Mouse (Mus musculus) liver, postnatal 0 days (tissue): ENCODE measurements around the gene Pimreg. TPM values are rescaled to one million over a fixed set of nuclear protein-coding genes. Genes with fewer than 3 reads are reported as not detected.

Experiments
- ATAC-seq: fragments of 200-750 bp; cut with Nextera tagmentation; 2 replicates; pipeline ENCODE4 v1.8.0; 2017; ENCODE audit warnings: mild to moderate bottlenecking, moderate library complexity
- DNase-seq: peaks from one replicate; pipeline ENCODE4 v3.0.0-alpha.2; 2016
- H3K27ac ChIP-seq: fragments of 300-500 bp; sonication (generic); 2 replicates; pipeline ENCODE4 v1.5.1; 2014; ENCODE audit warnings: antibody characterized with exemption, moderate library complexity, mild to moderate bottlenecking, low read depth
- H3K27me3 ChIP-seq: fragments of 300-500 bp; sonication (generic); 2 replicates; pipeline ENCODE4 v1.6.1; 2014; ENCODE audit warnings: low read length, control low read depth, mixed read lengths; ENCODE audit not compliant: insufficient read depth
- H3K36me3 ChIP-seq: fragments of 300-500 bp; sonication (generic); replicated peaks from 2 replicates; pipeline ENCODE4 v1.6.1; 2014; ENCODE audit warnings: mild to moderate bottlenecking, control low read depth, low read length, moderate library complexity, mixed read lengths; ENCODE audit not compliant: insufficient read depth
- H3K4me1 ChIP-seq: fragments of 300-500 bp; sonication (generic); 2 replicates; pipeline ENCODE4 v1.6.1; 2014; ENCODE audit warnings: antibody characterized with exemption, mild to moderate bottlenecking, control low read depth; ENCODE audit not compliant: insufficient read depth
- H3K4me2 ChIP-seq: fragments of 300-500 bp; sonication (generic); 2 replicates; pipeline ENCODE4 v1.6.1; 2014; ENCODE audit warnings: low read depth, mild to moderate bottlenecking, low read length, moderate library complexity, mixed read lengths
- H3K4me3 ChIP-seq: fragments of 300-500 bp; sonication (generic); 2 replicates; pipeline ENCODE4 v1.5.1; 2014; ENCODE audit warnings: low read depth, low read length
- H3K9ac ChIP-seq: fragments of 300-500 bp; sonication (generic); replicated peaks from 2 replicates; pipeline ENCODE4 v1.6.1; 2014; ENCODE audit warnings: mild to moderate bottlenecking, moderate library complexity
- H3K9me3 ChIP-seq: fragments of 300-500 bp; sonication (generic); 2 replicates; pipeline ENCODE4 v1.6.1; 2016; ENCODE audit warnings: mild to moderate bottlenecking, control low read depth, low read length, mixed read lengths
- CTCF ChIP-seq: sonication (generic); IDR thresholded peaks from 2 replicates; pipeline ENCODE4 v1.5.1; 2016; ENCODE audit warnings: antibody characterized with exemption, low read depth
- EP300 ChIP-seq: IDR thresholded peaks from 2 replicates; pipeline ENCODE4 v1.6.1; 2016; ENCODE audit warnings: antibody characterized with exemption, low read depth, mild to moderate bottlenecking
- WGBS: fragments of 180-500 bp; shearing (Covaris S2); extraction: QIAGEN DNeasy Blood & Tissue Kit; methylation state at CpG from one replicate; pipeline ENCODE4 v1.1.7; 2014; ENCODE audit not compliant: insufficient replicate concordance; 5-methylcytosine and 5-hydroxymethylcytosine counted together
- polyA plus RNA-seq: library from polyadenylated mRNA; unstranded; fragments of >200 nt; fragmentation: Nextera tagmentation; extraction: Ambion mirVana; gene quantifications from 2 replicates; pipeline ENCODE4 v1.2.1, GENCODE M21; 2015

The Pimreg gene
- polyA plus RNA-seq, 1 experiment from 2014 or later = 7.0 TPM

- Histone ChIP-seq H3K4me2 (no peak overlapping the region), H3K27me3 (no peaks in the 10 kb centered on the region), H3K27ac (no peak overlapping the region), H3K9ac (no peak overlapping the region), H3K4me1 (no peaks in the 10 kb centered on the region), H3K4me3 (no peak overlapping the region), H3K9me3 (no peaks in the 10 kb centered on the region), H3K36me3 (no peaks in the 10 kb centered on the region)
- DNase-seq = no peak
- WGBS = 71% methylated on average over 5 of the region's 5 CpGs
- TF ChIP-seq EP300 (no peak), CTCF (no peak)
- no peak for ATAC-seq
These were observed 25.5 kb downstream of the Pimreg start for GRCm38 (mm10) chr11:72067326-72067725.

DNA sequence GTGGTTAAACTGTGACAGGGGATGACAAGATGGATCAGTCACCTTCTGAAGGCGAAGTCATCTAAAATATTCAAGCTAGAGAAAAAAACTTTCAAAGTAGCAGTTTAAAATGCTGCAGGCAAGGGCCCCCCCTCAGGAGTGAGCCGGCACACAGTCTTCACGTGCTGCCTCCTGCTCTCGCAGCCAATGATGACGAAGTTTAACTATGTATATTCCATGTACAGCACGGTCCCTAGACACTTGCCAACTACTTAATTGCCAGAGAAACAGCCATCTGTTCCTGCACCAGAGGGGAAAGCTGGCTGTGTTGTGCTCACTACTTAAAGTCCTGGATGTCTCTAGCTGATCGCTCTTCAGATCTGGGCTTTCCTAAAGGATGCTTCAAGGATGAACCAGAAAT is 26.2 kb downstream of the Pimreg start:
- Histone ChIP-seq H3K9ac (no peak overlapping the region), H3K4me3 (no peak overlapping the region), H3K27me3 (no peaks in the 10 kb centered on the region), H3K36me3 (no peaks in the 10 kb centered on the region), H3K9me3 (no peaks in the 10 kb centered on the region), H3K4me2 (no peak overlapping the region), H3K4me1 (no peaks in the 10 kb centered on the region), H3K27ac (no peak overlapping the region)
- DNase-seq (no peak), ATAC-seq (no peak)
- TF ChIP-seq CTCF (no peak), EP300 (no peak)
- WGBS = 74% methylated on average over 7 of the region's 7 CpGs

GRCm38 (mm10) chr11:72070733-72071132 is 28.9 kb downstream of the Pimreg start:
- no peaks in the 10 kb centered on the region for H3K4me1 ChIP-seq
- no peak overlapping the region for H3K4me2 ChIP-seq
- H3K36me3 ChIP-seq = no peaks in the 10 kb centered on the region
- no peak overlapping the region for H3K9ac ChIP-seq
- H3K27me3 ChIP-seq = no peaks in the 10 kb centered on the region
- H3K4me3 ChIP-seq = no peak overlapping the region
- ATAC-seq = no peak
- H3K9me3 ChIP-seq = no peaks in the 10 kb centered on the region
- 75% methylated on average over 9 of the region's 9 CpGs for WGBS
- no peak overlapping the region for H3K27ac ChIP-seq
- TF ChIP-seq CTCF (no peak), EP300 (no peak)
- DNase-seq = no peak

DNA sequence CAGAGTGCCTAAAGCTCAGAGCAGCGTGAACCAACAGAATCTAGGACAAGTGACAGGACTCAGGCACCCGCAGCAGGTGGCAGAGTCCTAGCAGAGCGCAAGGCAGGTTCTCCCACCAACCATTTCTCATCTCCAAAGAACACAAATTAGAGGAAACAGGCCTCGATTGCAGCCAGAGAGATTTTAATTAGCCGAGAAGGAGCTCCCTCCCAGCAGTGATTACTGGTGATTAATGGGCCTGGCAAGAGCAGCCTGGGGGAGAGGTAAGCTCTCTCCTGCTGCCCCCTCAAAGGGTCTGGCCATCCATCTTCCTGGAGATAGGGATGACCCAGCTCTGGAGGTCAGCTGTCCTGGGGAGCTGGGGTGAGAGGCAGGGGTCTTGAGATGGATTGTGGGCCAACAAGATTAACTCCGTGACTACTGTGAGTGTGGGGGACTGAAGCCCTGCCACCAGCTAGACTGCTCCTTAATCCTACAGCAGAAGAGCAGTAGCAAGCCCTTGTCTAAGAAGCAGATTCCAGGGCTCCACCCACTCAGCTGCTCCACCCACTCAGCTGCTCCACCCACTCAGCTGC is 30.6 kb downstream of the Pimreg start:
- Histone ChIP-seq H3K4me1 (no peaks in the 10 kb centered on the region), H3K9me3 (no peaks in the 10 kb centered on the region), H3K36me3 (no peaks in the 10 kb centered on the region), H3K4me2 (no peak overlapping the region), H3K27ac (no peak overlapping the region), H3K9ac (no peak overlapping the region), H3K4me3 (no peak overlapping the region), H3K27me3 (no peaks in the 10 kb centered on the region)
- ATAC-seq = no peak
- no peak for TF ChIP-seq EP300
- TF ChIP-seq CTCF = no peak
- no peak for DNase-seq
- WGBS = 45% methylated on average over 6 of the region's 6 CpGs

GRCm38 (mm10) chr11:72074230-72074629 is 32.4 kb downstream of the Pimreg start:
- ATAC-seq = no peak
- no peaks in the 10 kb centered on the region for H3K27me3 ChIP-seq

DNA sequence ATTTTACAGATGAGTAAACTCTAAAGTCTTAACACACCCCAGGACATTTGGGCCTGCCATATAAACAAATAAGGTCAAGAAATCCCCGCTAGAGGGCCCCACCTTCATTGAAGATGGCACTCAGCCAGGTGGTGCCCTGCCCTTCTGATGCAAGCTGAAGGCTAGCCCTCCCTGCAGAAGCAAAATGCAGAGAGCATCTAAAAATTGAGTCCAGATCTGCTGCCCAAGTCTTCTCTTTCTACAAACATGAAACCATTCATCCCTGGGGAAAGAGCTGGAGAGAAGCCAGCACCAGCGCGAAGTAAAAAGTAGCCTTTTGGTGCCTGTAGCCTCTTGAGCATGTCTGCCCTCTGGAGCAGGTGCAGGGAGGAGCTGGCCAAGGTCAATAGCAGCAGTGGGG is 36.2 kb downstream of the Pimreg start:
- Histone ChIP-seq H3K4me2 (no peak overlapping the region), H3K4me3 (no peak overlapping the region), H3K9me3 (no peaks in the 10 kb centered on the region), H3K9ac (no peak overlapping the region), H3K27me3 (no peaks in the 10 kb centered on the region), H3K36me3 (no peaks in the 10 kb centered on the region), H3K4me1 (no peaks in the 10 kb centered on the region), H3K27ac (no peak overlapping the region)
- DNase-seq (no peak), ATAC-seq (no peak)
- WGBS = 43% methylated on average over 3 of the region's 3 CpGs
- TF ChIP-seq CTCF (0 out of 2 replicates have a peak, but pooled peaks have one; percentile 13), EP300 (no peak)

More at GRCm38 (mm10) chr11:72074230-72074629, 32.4 kb downstream of the Pimreg start:
- H3K9ac ChIP-seq = no peak overlapping the region
- H3K27ac ChIP-seq = no peak overlapping the region
- H3K36me3 ChIP-seq = no peaks in the 10 kb centered on the region
- H3K9me3 ChIP-seq = no peaks in the 10 kb centered on the region
- H3K4me2 ChIP-seq = no peak overlapping the region
- no peak for DNase-seq
- 75% methylated on average over 13 of the region's 13 CpGs for WGBS
- no peaks in the 10 kb centered on the region for H3K4me1 ChIP-seq
- TF ChIP-seq EP300 = no peak
- no peak for TF ChIP-seq CTCF
- H3K4me3 ChIP-seq = no peak overlapping the region

DNA sequence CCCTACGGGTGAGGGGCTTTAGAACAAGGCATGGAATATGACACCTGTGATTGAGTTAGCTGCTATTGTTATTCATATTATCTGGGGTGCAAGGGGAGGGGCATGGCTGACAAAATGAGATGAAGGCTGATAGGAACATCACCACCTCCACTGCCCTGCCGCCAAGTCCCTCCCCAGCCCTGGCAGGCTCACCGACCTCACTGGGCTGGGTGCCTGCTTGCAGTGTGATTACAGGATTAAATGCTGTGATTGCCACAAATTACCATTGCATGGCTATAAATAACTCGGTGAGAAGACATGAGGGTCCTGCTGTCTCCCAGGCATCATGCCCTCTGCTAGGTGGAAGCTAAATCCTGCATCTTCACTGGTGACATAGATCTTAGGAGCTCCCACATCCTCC is 36.8 kb downstream of the Pimreg start:
- no peaks in the 10 kb centered on the region for H3K27me3 ChIP-seq
- 55% methylated on average over 4 of the region's 4 CpGs for WGBS

More for the DNA sequence above, 36.8 kb downstream of the Pimreg start:
- Histone ChIP-seq H3K9ac (no peak overlapping the region), H3K9me3 (no peaks in the 10 kb centered on the region), H3K27ac (no peak overlapping the region), H3K4me3 (no peak overlapping the region), H3K4me1 (no peaks in the 10 kb centered on the region), H3K4me2 (no peak overlapping the region), H3K36me3 (no peaks in the 10 kb centered on the region)
- ATAC-seq (no peak), DNase-seq (no peak)
- TF ChIP-seq EP300 (no peak), CTCF (no peak)
